Mouse (Mus musculus): ENCODE results near the gene Uts2r.

- TF ChIP-seq POLR2A (IDR thresholded peaks at IDR 0.05; ENCODE audit: insufficient read depth, low read depth, low read length), result no peak
- no peak for TF ChIP-seq EP300 (IDR thresholded peaks at IDR 0.05; ENCODE audit: insufficient read depth, low read depth, low read length)
Measured at GRCm38 (mm10) chr11:121125522-121126172, 34.4 kb upstream of the Uts2r start.
